Mouse (Mus musculus) ZHBTc4 (cell line): ENCODE measurements around the gene Qk.

ENCODE experiments used
- DNase-seq: peaks from one replicate; pipeline ENCODE4 v3.0.0-alpha.2; 2011; ENCODE audit warnings: low read depth, low spot score

The Qk gene

DNA sequence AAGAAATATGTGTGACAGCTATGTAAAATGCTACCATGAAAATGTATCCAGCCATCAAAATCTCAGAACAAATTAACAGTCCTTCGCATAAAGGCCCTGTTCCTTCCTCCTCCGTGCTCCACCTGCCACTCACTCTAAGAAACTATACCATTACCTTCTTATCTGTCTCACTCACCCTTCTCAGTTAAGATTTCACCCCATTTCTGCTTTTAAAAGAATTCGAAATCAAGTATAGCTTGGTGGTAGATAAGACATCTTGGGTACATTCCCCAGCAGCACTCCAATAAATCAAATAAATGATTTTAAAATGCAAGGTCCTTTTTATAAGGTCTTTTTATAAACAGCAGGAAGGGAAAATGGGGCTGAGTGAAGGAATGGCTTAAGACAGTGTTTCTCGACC lies 53.4 kb downstream of the Qk start:
- DNase-seq, result no peak

DNA sequence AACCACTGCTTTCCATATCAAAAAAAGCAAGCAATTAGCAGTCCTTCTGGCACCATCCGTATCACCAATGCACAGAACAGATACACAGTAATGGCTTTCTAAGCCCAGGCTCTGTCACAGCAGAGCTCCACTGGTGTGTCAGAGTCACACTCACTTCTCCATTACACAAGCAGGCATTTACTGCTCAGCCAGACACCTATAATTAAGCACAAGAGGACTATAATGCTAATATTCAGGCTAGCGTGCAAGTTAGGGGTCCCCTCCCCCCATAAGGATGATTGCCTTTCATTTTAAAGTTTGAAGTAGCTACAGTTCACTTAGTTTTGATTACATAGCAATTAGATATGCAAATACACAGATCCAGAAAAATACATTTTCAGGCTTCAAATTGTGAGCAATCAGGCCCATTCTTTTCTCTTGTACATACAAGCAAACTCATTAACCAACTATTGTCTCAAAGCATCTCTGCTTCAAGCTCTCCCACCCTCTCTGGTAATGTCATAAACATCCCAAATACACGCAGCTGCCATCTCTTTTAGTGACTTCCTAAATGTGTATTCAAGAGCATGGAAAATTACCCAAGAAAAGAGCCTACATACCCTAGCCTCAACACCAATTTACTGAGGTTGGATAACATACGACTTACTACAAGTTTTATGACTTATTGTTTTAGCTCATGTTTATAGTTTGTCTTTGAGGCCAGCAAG lies 68.2 kb downstream of the Qk start:
- DNase-seq, result no peak

DNA sequence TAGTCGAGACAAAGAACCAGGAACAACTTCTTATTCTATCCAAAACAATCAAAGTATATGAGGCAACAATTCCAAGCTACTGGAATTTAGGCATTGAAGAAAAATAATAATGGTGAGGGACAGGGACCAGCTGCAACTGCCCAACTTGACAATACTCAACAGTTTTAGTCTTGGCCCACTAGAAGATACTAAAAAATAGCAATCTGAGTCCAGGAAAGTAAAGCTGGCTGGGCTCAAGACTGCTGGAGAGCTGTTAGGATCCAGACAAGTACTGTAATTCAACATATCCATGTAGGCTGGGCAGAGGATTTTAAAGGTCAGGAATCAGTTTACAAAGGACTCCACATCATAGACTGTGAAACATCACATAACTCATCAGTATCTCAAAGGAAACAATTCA lies 79.6 kb downstream of the Qk start:
- DNase-seq, result no peak

DNA sequence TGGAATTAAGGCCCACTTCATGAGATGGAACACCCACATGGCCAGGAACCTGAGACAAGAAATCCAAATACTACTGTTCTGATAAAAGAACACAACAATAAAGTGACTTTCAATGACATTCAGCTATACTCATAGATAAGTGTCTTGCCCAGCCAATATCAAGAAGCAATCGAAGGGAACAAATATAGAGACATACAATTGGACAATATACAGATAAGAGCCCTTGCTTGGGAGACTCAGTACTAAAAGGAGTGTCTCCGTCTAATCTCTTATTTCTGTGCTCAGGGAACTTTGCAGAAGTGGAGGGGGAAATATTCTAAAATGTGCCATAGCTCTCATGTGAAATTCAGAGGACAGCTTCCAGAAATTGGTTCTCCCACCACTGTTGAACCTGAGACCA lies 83.1 kb downstream of the Qk start:
- no peak for DNase-seq

DNA sequence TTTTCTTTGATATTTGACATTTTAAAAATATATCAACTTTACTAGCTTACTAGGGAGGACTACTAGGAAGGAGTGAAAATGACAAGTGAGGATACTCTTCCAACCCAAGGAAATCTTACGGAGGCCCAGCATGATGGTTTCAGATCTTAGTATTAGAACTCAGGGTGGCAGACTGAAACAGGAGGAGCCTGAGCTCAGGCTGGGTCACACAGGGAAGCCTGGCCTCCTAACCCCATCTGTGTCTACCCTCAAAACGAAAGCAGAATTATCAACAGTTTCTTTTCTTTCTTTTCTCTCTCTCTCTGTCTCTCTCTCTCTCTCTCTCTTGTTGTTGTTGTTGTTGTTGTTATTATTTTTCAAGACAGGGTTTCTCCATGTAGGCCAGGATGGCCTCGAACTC lies 87.2 kb downstream of the Qk start:
- DNase-seq, result no peak

DNA sequence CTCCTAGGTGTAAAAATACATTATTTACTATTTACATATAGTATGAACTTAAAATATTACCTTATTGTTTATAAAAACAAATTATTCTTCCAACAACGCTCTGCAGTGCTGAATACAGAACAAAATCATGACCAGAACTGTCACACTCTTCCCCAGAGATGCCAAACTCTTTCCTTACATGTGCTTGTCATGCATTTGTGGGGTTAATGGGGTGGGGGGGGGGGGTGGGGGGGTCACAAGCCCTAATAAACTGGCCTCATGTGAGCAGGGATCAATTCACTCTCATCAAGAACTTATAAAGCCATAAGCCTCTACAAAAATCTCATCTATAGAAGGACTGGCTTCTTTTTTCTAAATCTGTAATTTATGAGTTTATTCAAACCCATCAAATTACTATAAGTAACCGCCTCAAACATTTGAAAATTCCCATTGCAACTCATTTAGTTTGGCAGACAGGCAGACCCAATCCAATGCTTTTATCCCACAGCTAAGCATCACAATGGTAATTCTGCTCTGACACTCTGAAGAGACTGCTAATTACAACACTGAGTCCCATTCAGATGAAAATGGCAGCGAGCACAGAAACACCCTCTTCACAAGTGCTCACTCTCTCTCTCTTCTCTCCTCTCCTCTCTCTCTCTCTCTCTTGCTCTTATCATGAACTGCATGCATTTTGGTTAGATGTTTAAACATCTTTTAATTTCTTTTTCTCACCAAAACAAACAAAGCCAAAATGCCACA lies 91.7 kb downstream of the Qk start:
- DNase-seq, result peak; percentile 19

DNA sequence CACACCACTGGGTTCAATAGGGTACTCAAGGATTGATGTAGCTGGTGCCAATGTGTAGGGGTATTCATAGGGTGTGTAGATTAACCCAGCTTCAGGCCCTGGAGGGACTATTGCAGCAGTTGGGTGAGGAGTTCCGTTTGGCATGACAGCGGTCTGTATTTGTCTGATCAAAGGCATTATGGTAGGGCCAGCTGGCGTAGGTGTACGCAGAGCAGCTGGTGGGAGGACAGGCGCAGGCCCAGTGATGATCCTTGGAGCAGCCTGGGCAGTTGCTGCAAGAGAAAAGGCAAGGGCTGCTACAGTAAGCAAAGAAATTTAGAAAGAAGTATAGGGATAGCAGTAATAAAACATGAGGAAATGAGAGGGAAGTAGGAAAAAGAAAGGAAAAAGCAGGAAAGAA lies 103.5 kb downstream of the Qk start:
- DNase-seq, result no peak

DNA sequence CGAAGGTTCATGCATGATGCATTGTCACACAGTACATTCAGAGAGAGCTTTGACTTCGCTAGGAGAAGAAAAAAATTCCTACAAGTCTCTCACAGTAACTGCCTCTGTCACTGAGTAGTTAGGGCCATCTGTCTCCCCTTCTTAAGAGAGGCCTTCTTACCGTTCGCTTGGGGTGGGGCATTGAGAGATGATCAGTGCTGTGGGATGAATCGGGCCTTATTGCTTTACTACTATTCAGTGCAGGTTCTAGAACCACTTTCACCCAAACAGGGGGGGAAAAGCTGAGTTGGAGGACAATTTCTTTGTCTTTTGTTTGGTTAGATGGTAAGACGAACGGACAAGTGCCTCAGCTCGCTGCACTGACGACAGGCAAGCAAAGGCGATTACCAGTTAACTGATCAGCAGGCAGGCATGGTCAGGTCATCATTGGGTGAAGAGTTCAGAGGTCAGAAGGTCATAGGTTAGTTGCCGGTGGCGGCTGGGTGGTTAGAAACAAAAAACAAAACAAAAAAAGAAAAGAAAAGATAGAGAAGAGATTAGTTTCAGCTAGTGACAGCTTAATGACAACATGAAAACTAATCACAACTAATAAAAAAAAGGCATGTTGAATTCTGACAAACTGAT lies 110.4 kb downstream of the Qk start:
- peak; percentile 61 for DNase-seq

DNA sequence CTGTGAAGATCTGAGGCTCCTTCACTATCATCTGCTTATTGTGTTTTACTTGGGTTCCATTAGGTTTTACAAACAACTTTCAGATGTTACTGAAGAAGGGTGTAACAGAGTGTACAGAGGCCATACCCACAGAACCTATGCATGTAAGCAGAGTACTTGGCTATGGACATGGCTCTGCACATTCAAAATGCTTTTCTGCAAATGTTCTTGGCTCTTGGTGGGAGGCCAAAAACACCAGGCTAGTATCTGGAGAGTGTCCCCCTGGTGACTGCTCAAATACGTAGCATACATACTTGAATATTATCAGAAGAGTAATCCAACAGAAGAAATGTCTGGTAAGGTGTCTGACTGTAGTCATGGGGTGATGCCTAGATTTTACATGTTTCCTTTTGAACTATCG lies 121.0 kb downstream of the Qk start:
- DNase-seq, result no peak

DNA sequence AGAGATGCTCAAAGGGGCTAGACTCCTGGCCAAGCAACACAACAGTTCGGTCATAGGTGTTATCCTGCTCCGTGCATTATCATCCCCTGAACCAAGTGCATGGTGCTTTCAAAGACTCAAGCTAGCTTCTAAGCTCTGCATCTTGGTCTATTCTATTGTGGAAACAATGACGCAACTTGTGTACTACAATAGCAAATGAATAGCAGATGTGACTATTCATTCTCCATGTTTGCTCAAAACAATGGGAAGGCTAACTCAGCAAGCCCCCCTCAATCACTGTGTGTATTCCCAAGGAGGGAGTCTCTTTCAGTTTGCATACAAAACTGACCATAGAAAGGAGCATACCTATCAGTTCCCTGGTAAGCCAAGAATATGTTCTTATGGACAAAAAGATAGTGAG lies 121.4 kb downstream of the Qk start:
- DNase-seq, result no peak

DNA sequence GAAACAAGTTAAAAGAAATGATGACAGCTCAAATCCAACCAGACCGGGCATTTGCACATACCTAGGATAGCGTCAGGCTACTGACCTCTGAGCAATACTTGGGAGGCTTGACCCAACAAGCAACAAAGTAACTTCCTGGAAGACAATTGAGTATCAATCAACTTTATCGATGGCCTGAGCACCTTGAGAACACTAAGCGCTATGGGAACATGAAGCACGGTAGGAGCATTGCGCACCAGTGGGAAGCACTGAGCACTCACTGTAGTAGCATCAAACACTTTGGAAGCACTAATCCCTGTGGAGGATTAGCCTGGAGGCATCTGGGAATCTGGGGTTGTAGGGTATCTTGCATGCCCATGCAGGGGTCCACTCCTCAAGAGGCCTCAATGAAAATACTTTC lies 124.0 kb downstream of the Qk start:
- no peak for DNase-seq

DNA sequence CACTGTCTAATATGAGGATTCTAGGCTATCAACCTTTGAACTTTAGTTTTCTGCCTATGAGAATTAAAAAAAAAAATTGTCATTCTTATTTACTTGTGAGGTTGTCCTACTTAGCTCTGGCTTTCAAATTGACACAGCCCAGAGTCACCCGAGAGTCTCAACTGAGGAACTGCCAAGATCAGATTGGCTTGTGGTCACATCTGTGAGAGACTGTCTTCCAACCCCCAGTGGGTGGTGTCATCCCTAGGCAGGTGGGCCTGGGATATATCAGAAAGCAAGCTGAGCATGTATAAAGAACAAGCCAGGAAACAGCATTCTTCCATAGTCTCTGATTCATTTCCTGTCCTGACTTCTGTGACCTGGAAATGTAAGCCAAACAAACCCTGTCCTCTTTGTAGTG lies 128.8 kb downstream of the Qk start:
- no peak for DNase-seq

DNA sequence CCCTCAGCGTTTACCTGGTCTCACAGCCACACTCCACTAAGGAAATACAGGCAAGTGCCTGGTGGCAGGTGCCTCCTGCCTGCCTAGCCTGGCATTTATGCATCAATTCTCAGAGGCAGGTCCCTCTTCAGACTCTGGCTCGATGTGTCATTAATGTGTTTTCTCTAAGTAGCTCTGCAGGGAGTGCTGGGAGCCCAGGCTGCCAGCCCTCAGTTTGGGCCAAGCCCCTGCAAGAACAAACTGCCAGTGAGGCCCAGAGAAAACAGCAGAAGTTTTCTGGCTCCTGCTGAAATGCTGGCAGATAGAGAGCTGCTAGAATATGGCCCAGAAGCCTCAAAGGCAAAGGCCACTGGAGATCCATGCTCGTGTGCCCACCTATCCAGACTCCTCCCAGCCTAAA lies 131.2 kb downstream of the Qk start:
- no peak for DNase-seq

DNA sequence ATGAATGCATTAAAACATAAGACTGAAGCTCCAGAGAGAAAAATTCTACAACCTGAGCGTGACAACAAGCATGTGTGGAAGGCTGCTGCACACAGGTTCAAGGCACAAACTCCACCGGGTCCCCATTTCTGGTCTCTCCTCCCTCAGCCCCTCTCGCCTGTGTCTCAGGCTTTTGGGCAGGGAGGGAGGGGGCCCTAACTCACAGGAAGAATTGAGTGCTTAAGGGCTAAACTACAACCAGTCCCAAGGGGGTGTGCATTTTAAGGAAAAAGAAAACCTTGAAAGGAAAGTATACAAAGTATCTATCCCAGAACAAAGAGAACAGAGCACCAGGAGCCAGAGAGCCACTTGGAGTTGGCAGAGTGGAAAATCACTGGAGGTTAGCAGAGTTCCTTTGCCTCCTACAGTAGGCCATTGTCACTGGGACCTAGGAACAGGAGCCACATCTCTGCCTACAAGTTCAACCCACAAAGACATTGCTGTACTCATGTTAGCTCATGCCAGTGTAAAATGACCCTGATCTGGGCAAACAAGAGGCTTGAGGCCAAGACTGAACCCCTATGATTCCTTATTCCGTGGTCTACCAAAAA lies 132.1 kb downstream of the Qk start:
- no peak for DNase-seq

DNA sequence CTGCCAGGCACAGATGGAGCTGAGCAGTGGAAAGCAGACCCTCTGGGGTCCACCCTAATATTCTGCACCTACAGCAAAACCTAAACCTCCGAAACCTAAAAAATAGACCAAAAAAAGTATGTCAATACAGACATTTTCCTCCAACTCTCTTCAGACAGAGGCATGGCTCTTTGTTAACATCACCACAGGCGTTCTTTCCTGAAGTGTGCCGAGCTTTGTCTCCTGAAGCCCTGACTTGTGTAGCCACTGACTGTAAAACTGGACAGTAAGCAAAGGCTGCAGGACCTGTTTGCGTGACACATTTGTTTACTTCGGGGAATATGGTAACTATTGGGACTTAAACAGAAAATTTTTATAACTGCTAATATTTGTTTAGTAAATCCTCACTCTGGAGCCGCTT lies 137.9 kb downstream of the Qk start:
- DNase-seq, result no peak

DNA sequence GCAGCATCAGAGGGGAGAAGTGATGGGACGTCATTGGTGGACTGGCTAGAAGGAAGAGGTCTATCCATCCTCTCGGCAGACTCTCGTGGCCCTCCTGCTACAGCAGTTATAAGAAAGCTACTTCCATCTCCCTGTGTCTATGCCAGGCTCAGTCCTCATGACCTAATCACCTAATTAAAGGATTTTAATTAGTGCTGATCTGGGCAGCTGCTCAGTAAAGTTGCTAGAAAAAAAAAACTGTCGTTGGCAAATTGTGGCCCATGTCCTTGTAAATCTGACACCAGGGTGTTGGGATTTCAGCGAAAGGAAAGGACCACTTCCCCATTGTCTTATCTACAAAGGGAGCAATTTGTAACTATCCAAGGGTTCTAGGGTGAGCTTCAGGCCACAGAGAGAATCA lies 142.6 kb downstream of the Qk start:
- no peak for DNase-seq

DNA sequence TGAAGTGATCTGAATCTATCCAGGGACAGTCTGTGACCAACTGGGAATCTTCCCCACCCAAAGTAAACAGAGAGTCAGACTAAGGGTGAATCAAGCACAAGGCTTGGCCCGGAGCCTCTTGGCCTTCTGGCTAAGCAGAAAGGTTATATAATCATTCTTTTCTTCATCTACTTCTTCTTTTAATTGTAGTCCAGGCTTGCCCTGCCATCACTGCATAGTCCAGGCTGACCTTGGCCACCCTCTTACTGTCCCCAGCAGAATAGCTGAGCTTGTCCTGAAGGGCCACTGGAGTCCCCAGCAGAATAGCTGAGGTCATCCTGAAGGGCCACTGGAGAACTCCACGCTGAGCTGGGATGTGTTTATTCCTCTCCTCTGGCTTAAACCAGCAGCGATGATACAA lies 158.4 kb downstream of the Qk start:
- DNase-seq, result no peak

DNA sequence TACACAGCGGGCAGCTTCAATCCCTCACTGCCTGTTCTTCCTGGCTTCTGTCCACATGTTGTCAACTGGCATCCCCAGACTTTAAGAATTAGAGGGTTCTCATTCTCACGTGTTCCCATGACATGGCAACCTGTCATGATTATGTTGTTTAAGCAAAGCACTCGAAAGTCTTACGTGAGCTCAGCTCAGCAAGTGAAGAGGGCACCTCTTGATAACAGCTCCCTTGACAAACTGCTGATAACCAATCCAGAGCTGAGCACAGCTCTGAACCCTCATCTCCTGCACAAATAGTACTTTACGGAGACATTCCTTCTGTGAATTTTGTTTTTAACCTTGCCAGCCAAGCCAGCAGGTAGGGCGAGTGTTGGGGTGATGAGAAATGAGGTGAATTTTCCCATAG lies 159.2 kb downstream of the Qk start:
- DNase-seq, result no peak

DNA sequence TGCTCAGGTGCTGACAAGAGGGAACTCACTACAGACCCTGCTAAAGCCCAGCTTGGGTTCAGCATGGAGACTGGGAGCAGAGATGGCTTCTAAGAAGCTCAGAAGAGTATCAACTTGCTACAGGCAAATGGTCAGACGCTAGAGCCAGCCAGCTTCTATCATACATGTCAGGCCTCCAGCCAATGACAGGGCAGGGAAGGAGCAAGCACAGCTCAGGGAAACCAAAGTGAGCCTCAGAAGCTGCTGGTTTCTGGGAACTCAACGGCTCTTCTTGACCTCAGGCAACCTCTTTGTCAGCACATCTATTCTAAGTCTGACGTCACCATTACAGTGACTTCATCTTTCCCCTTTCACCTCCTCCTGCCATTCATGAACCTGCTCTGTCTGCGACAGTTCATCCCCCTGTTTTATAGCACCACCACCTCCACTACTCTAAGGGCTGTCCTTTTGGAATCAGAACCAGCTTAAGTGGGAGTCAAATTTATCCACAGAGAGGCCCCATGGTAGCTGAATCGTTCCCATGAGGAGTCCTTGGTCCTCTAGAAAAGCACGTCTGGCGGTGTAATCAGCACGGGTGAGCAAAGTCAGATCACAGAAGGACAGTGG lies 166.7 kb downstream of the Qk start:
- DNase-seq, result no peak
